Mouse (Mus musculus): Measurements from ENCODE around the gene Gucy1a1. TPM values are rescaled to one million over a fixed set of nuclear protein-coding genes. Genes with fewer than 3 reads are reported as not detected.

The Gucy1a1 gene
- polyA plus RNA-seq, 1 experiment from 2014 or later: 21.9 TPM

DNA sequence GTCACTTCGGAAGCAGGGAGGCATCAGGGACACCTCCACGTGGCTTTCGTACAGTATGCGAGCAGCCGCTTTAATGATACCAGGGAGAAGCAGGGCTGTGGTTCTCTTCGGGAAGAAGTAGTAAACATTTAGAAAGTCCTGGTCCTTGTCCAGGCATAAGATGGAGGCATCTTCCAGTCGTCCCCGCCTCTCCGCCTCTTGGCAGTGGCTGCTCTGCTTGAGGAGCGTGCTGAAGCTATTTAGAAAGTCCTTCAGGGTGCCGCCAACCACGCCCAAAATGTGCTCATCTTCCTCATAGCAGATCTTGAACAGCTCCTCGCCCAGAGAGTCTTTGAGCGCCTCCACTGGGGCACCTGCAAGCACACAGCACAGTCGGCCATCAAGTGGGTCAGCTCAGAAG, 36.6 kb downstream of the Gucy1a1 start:
- no peaks in the 10 kb centered on the region for H3K9me3 ChIP-seq (ENCODE audit: control insufficient read depth, low read length)
- no peak overlapping the region for H3K4me3 ChIP-seq (replicated peaks; ENCODE audit: low read length)
- H3K4me1 ChIP-seq (replicated peaks; ENCODE audit: control insufficient read depth, insufficient read depth, low read length): no peaks in the 10 kb centered on the region
- 94% methylated on average over 15 of the region's 15 CpGs for WGBS
- H3K27ac ChIP-seq: no peak overlapping the region
- H3K4me2 ChIP-seq (replicated peaks): no peak overlapping the region
- H3K27me3 ChIP-seq (ENCODE audit: control insufficient read depth, insufficient read depth, low read length): no peaks in the 10 kb centered on the region
- no peak for ATAC-seq (ENCODE audit: low FRiP score)
- H3K36me3 ChIP-seq (replicated peaks; ENCODE audit: control insufficient read depth, insufficient read depth): no peaks in the 10 kb centered on the region
- no peak for DNase-seq (ENCODE audit: low spot score)
- H3K9ac ChIP-seq: no peak overlapping the region

DNA sequence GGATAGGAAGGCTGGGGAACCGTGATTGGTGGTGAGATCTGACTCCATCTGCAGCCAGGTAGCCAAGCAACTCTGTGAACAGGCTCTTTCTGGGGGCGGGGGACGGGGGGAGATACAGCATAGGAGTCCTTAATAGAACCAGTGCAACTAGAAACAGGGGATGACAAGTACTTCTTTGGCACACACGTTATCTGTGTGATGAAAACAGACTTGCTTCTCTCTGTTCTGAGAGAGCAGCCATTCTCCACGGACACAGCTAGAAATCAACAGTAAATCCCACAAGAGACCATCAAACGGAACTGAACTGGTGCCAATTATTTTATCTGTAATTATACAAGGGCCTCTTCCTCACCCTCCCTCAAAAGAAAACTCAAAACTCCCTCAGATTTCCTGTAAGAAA, 41.4 kb downstream of the Gucy1a1 start:
- Histone ChIP-seq H3K27ac (no peak overlapping the region), H3K27me3 (ENCODE audit: control insufficient read depth, insufficient read depth, low read length) (no peaks in the 10 kb centered on the region), H3K36me3 (replicated peaks; ENCODE audit: control insufficient read depth, insufficient read depth) (no peaks in the 10 kb centered on the region), H3K4me2 (replicated peaks) (no peak overlapping the region), H3K9me3 (ENCODE audit: control insufficient read depth, low read length) (no peaks in the 10 kb centered on the region), H3K4me3 (replicated peaks; ENCODE audit: low read length) (no peak overlapping the region), H3K4me1 (replicated peaks; ENCODE audit: control insufficient read depth, insufficient read depth, low read length) (no peaks in the 10 kb centered on the region), H3K9ac (no peak overlapping the region)
- DNase-seq (ENCODE audit: low spot score) (no peak), ATAC-seq (ENCODE audit: low FRiP score) (no peak)
- WGBS: 81% methylated on average over 6 of the region's 6 CpGs

DNA sequence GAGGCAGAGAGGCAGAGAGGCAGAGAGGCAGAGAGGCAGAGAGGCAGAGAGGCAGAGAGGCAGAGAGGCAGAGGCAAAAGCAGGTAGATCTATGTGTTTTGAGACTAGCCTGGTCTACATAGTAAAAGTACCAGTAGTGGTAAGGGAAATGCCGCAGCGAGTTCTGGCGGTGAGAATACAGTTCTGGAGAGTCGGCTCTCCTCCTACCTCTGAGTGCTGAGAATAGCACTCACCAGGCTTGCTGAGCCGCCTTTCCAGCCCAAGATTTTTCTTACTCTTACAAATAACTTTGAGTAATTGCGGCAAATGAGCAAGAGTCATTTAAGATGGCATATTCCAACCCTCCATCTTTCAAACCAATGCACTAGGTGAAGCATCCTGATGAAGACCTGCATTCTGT, 46.5 kb downstream of the Gucy1a1 start:
- H3K4me2 ChIP-seq (replicated peaks): no peak overlapping the region
- 88% methylated on average over 6 of the region's 6 CpGs for WGBS

DNA sequence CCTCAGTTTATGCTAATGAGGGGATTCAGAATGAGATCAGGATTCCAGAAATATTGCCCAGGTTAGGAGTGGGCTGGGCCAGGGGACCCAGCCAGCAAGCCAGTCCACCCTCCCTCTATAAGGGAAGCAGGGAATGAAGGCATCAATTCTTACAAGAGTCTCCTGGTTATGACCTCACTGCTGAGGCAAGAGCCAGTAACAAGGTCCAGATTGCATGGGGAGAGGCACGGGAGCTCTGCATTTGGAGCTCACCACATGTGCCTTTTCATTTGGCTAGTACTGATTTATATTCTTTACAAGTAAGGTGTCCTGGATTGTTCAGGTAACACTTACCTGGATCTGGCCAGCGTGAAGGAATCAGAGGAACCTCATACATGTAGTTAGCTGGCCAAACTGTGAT, 48.8 kb downstream of the Gucy1a1 start:
- Histone ChIP-seq H3K36me3 (replicated peaks; ENCODE audit: control insufficient read depth, insufficient read depth) (no peaks in the 10 kb centered on the region), H3K4me3 (replicated peaks; ENCODE audit: low read length) (no peak overlapping the region), H3K27me3 (ENCODE audit: control insufficient read depth, insufficient read depth, low read length) (no peaks in the 10 kb centered on the region), H3K4me2 (replicated peaks) (no peak overlapping the region), H3K9ac (no peak overlapping the region), H3K4me1 (replicated peaks; ENCODE audit: control insufficient read depth, insufficient read depth, low read length) (no peaks in the 10 kb centered on the region), H3K9me3 (ENCODE audit: control insufficient read depth, low read length) (no peaks in the 10 kb centered on the region), H3K27ac (no peak overlapping the region)
- ATAC-seq (ENCODE audit: low FRiP score) (no peak), DNase-seq (ENCODE audit: low spot score) (no peak)
- WGBS: 88% methylated on average over 2 of the region's 2 CpGs

More for the DNA sequence above, 46.5 kb downstream of the Gucy1a1 start:
- ATAC-seq (ENCODE audit: low FRiP score) (no peak), DNase-seq (ENCODE audit: low spot score) (no peak)
- Histone ChIP-seq H3K4me3 (replicated peaks; ENCODE audit: low read length) (no peak overlapping the region), H3K27me3 (ENCODE audit: control insufficient read depth, insufficient read depth, low read length) (no peaks in the 10 kb centered on the region), H3K4me1 (replicated peaks; ENCODE audit: control insufficient read depth, insufficient read depth, low read length) (no peaks in the 10 kb centered on the region), H3K27ac (no peak overlapping the region), H3K9me3 (ENCODE audit: control insufficient read depth, low read length) (no peaks in the 10 kb centered on the region), H3K9ac (no peak overlapping the region), H3K36me3 (replicated peaks; ENCODE audit: control insufficient read depth, insufficient read depth) (no peaks in the 10 kb centered on the region)

DNA sequence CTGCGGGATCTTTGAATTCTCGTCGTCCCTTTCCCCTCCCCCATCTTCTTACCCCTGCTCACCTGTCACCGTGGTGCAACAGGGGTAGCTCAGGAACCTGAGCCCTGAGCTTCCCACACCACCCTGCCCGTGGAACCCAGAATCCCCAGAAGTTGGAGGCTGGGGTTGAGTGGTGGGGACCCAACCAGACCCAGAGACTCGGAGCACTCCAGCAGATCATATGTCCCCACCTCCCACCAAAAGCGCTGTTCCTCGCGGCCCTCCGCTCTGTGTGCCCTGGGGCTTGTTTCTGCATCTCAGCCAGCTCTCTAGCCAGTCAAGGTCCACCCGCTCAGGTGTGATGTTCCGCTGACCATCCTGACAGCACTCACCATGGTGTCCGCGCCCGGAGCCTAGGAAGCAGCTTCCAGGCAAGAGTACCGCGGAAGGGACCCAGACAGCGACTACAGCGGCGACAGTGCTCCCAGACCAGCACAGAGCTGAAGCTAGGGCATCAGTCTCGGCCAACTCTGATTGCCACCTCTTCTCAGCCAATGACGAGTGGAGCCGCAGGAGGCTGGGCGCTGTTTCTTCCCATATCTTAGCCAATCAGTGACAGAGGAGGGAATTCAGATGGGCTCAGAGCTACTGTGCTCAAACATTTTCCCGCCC, 71.3 kb downstream of the Gucy1a1 start, which contains the start of gene Gucy1b1:
Gucy1b1 (minus strand) TSS at position 489 of the 651 bp plus-strand sequence.
- no peaks in the 10 kb centered on the region for H3K27me3 ChIP-seq (ENCODE audit: control insufficient read depth, insufficient read depth, low read length)
- H3K9ac ChIP-seq: peak within 1 kb of the TSS; percentile 71
- no peaks in the 10 kb centered on the region for H3K9me3 ChIP-seq (ENCODE audit: control insufficient read depth, low read length)
- DNase-seq (ENCODE audit: low spot score) (peak; percentile 85), ATAC-seq (ENCODE audit: low FRiP score) (peak; percentile 99)
- H3K36me3 ChIP-seq (replicated peaks; ENCODE audit: control insufficient read depth, insufficient read depth): no peaks in the 10 kb centered on the region
- peak within 1 kb of the TSS; percentile 97 for H3K4me2 ChIP-seq (replicated peaks)
- WGBS: under 1% methylated on average over 25 of the region's 25 CpGs
- H3K4me3 ChIP-seq (replicated peaks; ENCODE audit: low read length): peak within 1 kb of the TSS; percentile 55
- H3K4me1 ChIP-seq (replicated peaks; ENCODE audit: control insufficient read depth, insufficient read depth, low read length): no peaks in the 10 kb centered on the region; the same call in 1 of the 2 replicates
- H3K27ac ChIP-seq: peak within 1 kb of the TSS; percentile 70

DNA sequence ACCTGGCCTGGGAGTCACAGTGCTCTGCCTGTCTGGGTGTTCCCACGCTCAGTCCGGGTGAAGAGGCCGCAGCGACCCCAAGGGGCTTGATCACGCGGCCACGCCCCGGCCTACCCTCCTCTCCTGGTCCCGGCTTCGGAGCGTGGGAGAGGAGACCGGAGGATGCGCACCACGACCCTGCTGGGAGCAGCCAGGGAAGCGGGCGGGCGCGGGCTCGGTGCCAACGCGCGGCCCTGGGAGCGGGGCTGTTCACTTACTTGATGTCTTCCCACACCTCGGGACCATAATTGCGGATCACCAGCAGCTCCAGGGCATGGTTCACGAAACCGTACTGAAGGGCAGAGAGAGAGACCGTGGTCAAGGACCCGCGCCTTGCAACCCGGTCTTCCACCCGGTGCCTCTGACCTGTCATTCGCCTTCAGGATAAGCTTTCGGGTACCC, 71.8 kb downstream of the Gucy1a1 start:
- under 1% methylated on average over 29 of the region's 34 CpGs for WGBS
- H3K9me3 ChIP-seq (ENCODE audit: control insufficient read depth, low read length): no peaks in the 10 kb centered on the region
- peak overlapping the region; percentile 71 for H3K9ac ChIP-seq
- peak overlapping the region; percentile 55 for H3K4me3 ChIP-seq (replicated peaks; ENCODE audit: low read length)
- no peaks in the 10 kb centered on the region; the same call in 1 of the 2 replicates for H3K4me1 ChIP-seq (replicated peaks; ENCODE audit: control insufficient read depth, insufficient read depth, low read length)
- peak; percentile 55 for DNase-seq (ENCODE audit: low spot score)
- peak overlapping the region; percentile 97 for H3K4me2 ChIP-seq (replicated peaks)
- peak overlapping the region; percentile 70 for H3K27ac ChIP-seq
- no peaks in the 10 kb centered on the region for H3K27me3 ChIP-seq (ENCODE audit: control insufficient read depth, insufficient read depth, low read length)
- peak; percentile 62 for ATAC-seq (ENCODE audit: low FRiP score)
- H3K36me3 ChIP-seq (replicated peaks; ENCODE audit: control insufficient read depth, insufficient read depth): no peaks in the 10 kb centered on the region

DNA sequence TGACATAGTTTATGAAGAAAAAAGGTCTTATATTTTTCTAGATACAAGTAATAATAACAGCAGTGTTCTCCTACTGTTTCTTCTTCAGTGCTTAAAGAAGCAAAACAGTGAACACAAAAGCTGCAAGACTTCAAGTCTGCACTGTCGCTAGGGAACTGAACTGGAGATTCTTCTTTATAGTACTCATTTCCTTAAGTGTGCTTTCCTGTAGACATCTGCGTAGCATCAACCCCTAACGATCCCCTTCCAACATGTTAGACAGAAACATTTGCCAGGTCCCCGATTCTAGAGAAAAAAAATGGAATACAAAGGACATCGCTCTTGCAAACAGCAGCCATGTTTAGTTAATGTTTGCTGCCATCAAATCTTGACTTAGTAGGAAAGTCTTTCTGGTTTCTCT, 77.8 kb downstream of the Gucy1a1 start:
- Histone ChIP-seq H3K36me3 (replicated peaks; ENCODE audit: control insufficient read depth, insufficient read depth) (no peaks in the 10 kb centered on the region), H3K9me3 (ENCODE audit: control insufficient read depth, low read length) (no peaks in the 10 kb centered on the region), H3K4me1 (replicated peaks; ENCODE audit: control insufficient read depth, insufficient read depth, low read length) (peaks cover 10% of the 10 kb centered on the region), H3K4me3 (replicated peaks; ENCODE audit: low read length) (no peak overlapping the region), H3K27ac (no peak overlapping the region), H3K4me2 (replicated peaks) (no peak overlapping the region), H3K9ac (no peak overlapping the region), H3K27me3 (ENCODE audit: control insufficient read depth, insufficient read depth, low read length) (no peaks in the 10 kb centered on the region)
- ATAC-seq (ENCODE audit: low FRiP score): no peak
- 90% methylated on average over 5 of the region's 5 CpGs for WGBS
- no peak for DNase-seq (ENCODE audit: low spot score)

DNA sequence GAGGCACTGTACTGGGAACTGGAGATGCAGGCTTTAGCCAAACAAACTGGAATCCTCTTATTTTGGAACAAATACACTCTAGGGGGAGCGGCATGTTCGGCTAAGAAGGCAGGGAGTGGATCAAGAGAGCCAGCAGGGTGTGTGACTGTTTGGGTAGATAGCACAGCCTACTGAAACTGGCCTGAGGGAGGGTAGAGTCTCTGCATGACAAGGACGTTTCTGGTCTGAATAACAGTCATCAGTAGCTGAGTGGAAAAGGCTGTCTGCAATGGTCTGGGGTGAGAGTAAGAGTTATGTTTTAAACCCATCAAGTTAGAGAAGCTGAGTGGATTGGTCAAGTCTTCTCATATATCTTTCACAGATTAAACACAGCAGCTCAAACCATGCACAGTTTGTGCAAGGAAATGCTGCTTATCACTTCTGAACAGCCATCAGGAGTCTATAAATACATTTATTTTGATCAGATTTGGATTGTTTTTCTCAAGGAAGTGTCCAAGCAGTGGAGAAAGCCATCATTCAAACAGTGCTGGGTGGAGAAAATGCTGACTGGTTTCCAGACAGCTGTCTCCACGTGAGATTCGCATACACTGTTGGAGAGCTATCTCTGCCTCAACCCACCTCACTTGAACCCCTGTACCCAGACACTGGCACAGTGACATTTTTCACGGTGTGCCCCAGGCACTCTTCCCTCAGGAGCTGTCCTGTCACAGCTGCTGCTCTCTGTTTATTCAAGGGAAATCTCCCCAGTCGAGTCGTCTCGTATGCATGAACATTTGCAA, 84.0 kb downstream of the Gucy1a1 start:
- H3K4me3 ChIP-seq (replicated peaks; ENCODE audit: low read length): no peak overlapping the region
- no peaks in the 10 kb centered on the region for H3K27me3 ChIP-seq (ENCODE audit: control insufficient read depth, insufficient read depth, low read length)
- H3K9ac ChIP-seq: no peak overlapping the region
- WGBS: 39% methylated on average over 9 of the region's 9 CpGs
- peaks cover 20% of the 10 kb centered on the region for H3K4me1 ChIP-seq (replicated peaks; ENCODE audit: control insufficient read depth, insufficient read depth, low read length)
- no peak for DNase-seq (ENCODE audit: low spot score)
- peaks cover 4% of the 10 kb centered on the region for H3K36me3 ChIP-seq (replicated peaks; ENCODE audit: control insufficient read depth, insufficient read depth)
- H3K27ac ChIP-seq: 0 out of 2 replicates have a peak overlapping the region, but pooled peaks have one; percentile 26
- H3K4me2 ChIP-seq (replicated peaks): no peak overlapping the region
- ATAC-seq (ENCODE audit: low FRiP score): no peak
- H3K9me3 ChIP-seq (ENCODE audit: control insufficient read depth, low read length): no peaks in the 10 kb centered on the region

DNA sequence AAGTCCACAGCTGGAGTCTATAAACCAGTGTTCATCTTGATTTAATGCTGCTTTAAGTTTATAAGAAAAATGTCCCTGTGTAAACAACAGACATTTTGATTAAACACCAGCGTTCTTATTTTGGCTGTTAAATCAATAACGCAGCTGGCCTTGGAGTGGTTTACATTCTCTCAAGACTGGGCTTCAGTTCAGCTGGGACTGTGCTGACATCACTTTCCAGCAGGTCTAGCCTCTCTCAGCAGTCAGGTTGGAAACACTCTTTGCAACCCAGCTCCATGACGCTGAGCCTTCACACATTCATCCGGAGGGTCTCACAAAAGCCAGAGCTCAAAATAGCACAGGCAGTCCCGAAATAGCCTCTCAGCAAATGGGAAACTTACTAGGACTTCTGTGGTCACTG, 88.4 kb downstream of the Gucy1a1 start:
- H3K4me2 ChIP-seq (replicated peaks): no peak overlapping the region
- no peak overlapping the region for H3K4me3 ChIP-seq (replicated peaks; ENCODE audit: low read length)
- no peak overlapping the region for H3K27ac ChIP-seq
- ATAC-seq (ENCODE audit: low FRiP score) (no peak), DNase-seq (ENCODE audit: low spot score) (no peak)
- H3K4me1 ChIP-seq (replicated peaks; ENCODE audit: control insufficient read depth, insufficient read depth, low read length): peaks cover 10% of the 10 kb centered on the region; the same call in 1 of the 2 replicates
- 76% methylated on average over 5 of the region's 5 CpGs for WGBS
- no peaks in the 10 kb centered on the region for H3K27me3 ChIP-seq (ENCODE audit: control insufficient read depth, insufficient read depth, low read length)
- H3K36me3 ChIP-seq (replicated peaks; ENCODE audit: control insufficient read depth, insufficient read depth): peaks cover 8% of the 10 kb centered on the region
- H3K9ac ChIP-seq: no peak overlapping the region
- H3K9me3 ChIP-seq (ENCODE audit: control insufficient read depth, low read length): no peaks in the 10 kb centered on the region
